In the genomic region with DNA sequence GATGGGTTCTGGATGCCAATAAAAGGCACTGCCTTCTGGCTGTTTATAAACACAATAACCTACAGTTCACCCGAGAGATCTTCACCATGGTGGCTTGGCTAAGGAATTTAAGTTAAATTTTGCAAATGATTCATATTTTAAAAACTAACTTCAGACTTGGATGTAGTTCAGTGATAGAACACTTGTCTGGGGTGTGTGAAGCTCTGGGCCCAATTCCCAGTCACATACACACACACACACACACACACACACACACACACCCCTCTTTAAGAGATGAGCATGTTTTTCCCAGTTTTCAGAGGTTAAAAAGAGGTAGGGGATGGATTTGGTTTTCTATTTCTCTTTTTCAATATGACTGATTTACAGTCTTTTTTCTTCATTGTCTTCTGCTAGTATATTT, we compare ENCODE assay signal across 26 mouse cellular contexts. TPM values are rescaled to one million over a fixed set of nuclear protein-coding genes. Genes with fewer than 3 reads are reported as not detected.
A peak's percentile ranks its signal among the peaks of the same experiment; 100 is the strongest.
DNase-seq lines count a peak whose midpoint lies in the region; ATAC-seq lines count a peak whose summit lies in the region.
"Had no signal": no experiment of that assay in that cellular context is flagged by ENCODE, and none has a peak within 500 bp of the region (broad histone marks: within the 10 kb centered on the region; RNA-seq: fewer than 3 reads in every experiment).

No protein-coding gene starts in this region.

- H3K36me3 ChIP-seq in forebrain, embryonic 16.5 days (ENCODE audit: control insufficient read depth, insufficient read depth), result no peaks in the 10 kb centered on the region
- H3K36me3 ChIP-seq in forebrain, embryonic 13.5 days (ENCODE audit: poor library complexity, severe bottlenecking), result no peaks in the 10 kb centered on the region
- H3K36me3 ChIP-seq: embryonic facial prominence, embryonic 13.5 days; embryonic facial prominence, embryonic 15.5 days; forebrain, embryonic 10.5 days; forebrain, embryonic 12.5 days; G1E had no signal

- H3K4me1 ChIP-seq in forebrain, embryonic 16.5 days (replicated peaks; ENCODE audit: control insufficient read depth, insufficient read depth, low read length), result 0 out of 2 replicates have a peak, but pooled peaks cover 2% of the 10 kb centered on the region
- no peaks in the 10 kb centered on the region for H3K4me1 ChIP-seq in forebrain, embryonic 13.5 days
- H3K4me1 ChIP-seq: embryonic facial prominence, embryonic 13.5 days; embryonic facial prominence, embryonic 15.5 days; forebrain, embryonic 12.5 days had no signal

- H3K27ac ChIP-seq in forebrain, embryonic 16.5 days (ENCODE audit: low read length), result no peak overlapping the region
- H3K27ac ChIP-seq in forebrain, embryonic 13.5 days, result no peak overlapping the region
- H3K27ac ChIP-seq: embryonic facial prominence, embryonic 13.5 days; embryonic facial prominence, embryonic 15.5 days; forebrain, embryonic 10.5 days; forebrain, embryonic 12.5 days had no signal

- WGBS in forebrain, embryonic 16.5 days, result 71% methylated on average over 1 of the region's 1 CpGs
- WGBS in forebrain, embryonic 13.5 days, result 84% methylated on average over 1 of the region's 1 CpGs

- no peak overlapping the region for H3K9ac ChIP-seq in forebrain, embryonic 16.5 days (replicated peaks; ENCODE audit: low read depth, low read length)
- H3K9ac ChIP-seq in forebrain, embryonic 13.5 days, result no peak overlapping the region
- H3K9ac ChIP-seq: embryonic facial prominence, embryonic 13.5 days; embryonic facial prominence, embryonic 15.5 days; forebrain, embryonic 12.5 days had no signal

- H3K9me3 ChIP-seq in forebrain, embryonic 16.5 days (ENCODE audit: control insufficient read depth, low read length), result no peaks in the 10 kb centered on the region
- H3K9me3 ChIP-seq in forebrain, embryonic 13.5 days (replicated peaks), result no peaks in the 10 kb centered on the region
- H3K9me3 ChIP-seq: embryonic facial prominence, embryonic 13.5 days; embryonic facial prominence, embryonic 15.5 days; forebrain, embryonic 10.5 days; forebrain, embryonic 12.5 days had no signal

- no peak overlapping the region for H3K4me3 ChIP-seq in forebrain, embryonic 16.5 days (replicated peaks; ENCODE audit: low read length)
- H3K4me3 ChIP-seq in forebrain, embryonic 13.5 days, result no peak overlapping the region
- H3K4me3 ChIP-seq: embryonic facial prominence, embryonic 13.5 days; embryonic facial prominence, embryonic 15.5 days; erythroblast, embryonic 14.5 days; forebrain, embryonic 10.5 days; forebrain, embryonic 12.5 days had no signal

- no peak overlapping the region for H3K4me2 ChIP-seq in forebrain, embryonic 16.5 days (ENCODE audit: low read length)
- no peak overlapping the region for H3K4me2 ChIP-seq in forebrain, embryonic 13.5 days
- H3K4me2 ChIP-seq: embryonic facial prominence, embryonic 13.5 days; embryonic facial prominence, embryonic 15.5 days; forebrain, embryonic 12.5 days had no signal

- ATAC-seq in forebrain, embryonic 16.5 days, result peak; percentile 41; the same call in 1 of the 2 replicates
- ATAC-seq in forebrain, embryonic 13.5 days, result no peak
- ATAC-seq in frontal cortex, adult (ENCODE audit: low TSS enrichment), result peak; percentile 20
- ATAC-seq: activated CD4-positive, CD25-positive, alpha-beta regulatory T cell, adult 4 months; CD4-positive, CD25-positive, alpha-beta regulatory T cell, adult 4 months; Patski had no signal

- H3K27me3 ChIP-seq in forebrain, embryonic 16.5 days (replicated peaks; ENCODE audit: control insufficient read depth, insufficient read depth, low read length), result no peaks in the 10 kb centered on the region
- no peaks in the 10 kb centered on the region for H3K27me3 ChIP-seq in forebrain, embryonic 13.5 days
- H3K27me3 ChIP-seq: CH12.LX; embryonic facial prominence, embryonic 13.5 days; embryonic facial prominence, embryonic 15.5 days; forebrain, embryonic 12.5 days; Patski had no signal

- DNase-seq in frontal cortex, postnatal 36 days (ENCODE audit: low spot score in 2 of 2), result no peak
- DNase-seq in brain, adult 2 months (ENCODE audit: low read depth, low spot score), result peak; percentile 52
- DNase-seq: adrenal gland, adult 8-10 months; adrenal gland, postnatal 14 days; adrenal gland, postnatal 36 days; B cell, adult 2 months; cerebellum, adult 11 months; cerebellum, adult 18-20 months; cerebellum, adult 8-10 months; cerebellum, adult 9-11 months; cerebellum, postnatal 14 days; cerebellum, postnatal 36 days; embryo, embryonic 11 days had no signal

RNA-seq across cellular contexts. Expression of gene Slc9a9, which starts 15.9 kb away (rescaled TPM):
- 3.7 TPM in 2 replicates for polyA plus RNA-seq in forebrain, embryonic 16.5 days (2015; fragmentation: Nextera tagmentation; extraction: Ambion mirVana)
- polyA plus RNA-seq in forebrain, embryonic 13.5 days (2015; fragmentation: Nextera tagmentation; extraction: Ambion mirVana), result 2.2 and 2.8 TPM in 2 replicates
- polyA plus RNA-seq: G1E had no signal
